Mouse (Mus musculus): ENCODE results near the gene Cd101. TPM values are rescaled to one million over a fixed set of nuclear protein-coding genes. Genes with fewer than 3 reads are reported as not detected.
A peak's percentile ranks its signal among the peaks of the same experiment; 100 is the strongest.

Cd101 gene
- polyA plus RNA-seq, 1 experiment: 0.10 TPM

GRCm38 (mm10) chr3:100963849-100964542, 65.4 kb downstream of the Cd101 start:
- H3K27ac ChIP-seq (ENCODE audit: insufficient read depth, low read length): no peak overlapping the region
- TF ChIP-seq CTCF (IDR thresholded peaks at IDR 0.05; ENCODE audit: borderline replicate concordance, insufficient read depth, low read depth, low read length): peak; percentile 51
- TF ChIP-seq POLR2A (IDR thresholded peaks at IDR 0.05; ENCODE audit: borderline replicate concordance, insufficient read depth, low read length): no peak
- H3K4me1 ChIP-seq (ENCODE audit: control insufficient read depth, insufficient read depth, low read length): no peaks in the 10 kb centered on the region
- H3K27me3 ChIP-seq (ENCODE audit: control insufficient read depth, insufficient read depth, low read length): no peaks in the 10 kb centered on the region
- DNase-seq: peak; percentile 15 to 26
- H3K4me3 ChIP-seq (replicated peaks; ENCODE audit: insufficient read depth, low read depth, low read length): no peak overlapping the region
- 77% methylated on average over 14 of the region's 14 CpGs for WGBS

- H3K4me3 ChIP-seq (replicated peaks; ENCODE audit: insufficient read depth, low read depth, low read length): no peak overlapping the region
- DNase-seq: no peak
- no peak overlapping the region for H3K27ac ChIP-seq (ENCODE audit: insufficient read depth, low read length)
- H3K27me3 ChIP-seq (ENCODE audit: control insufficient read depth, insufficient read depth, low read length): no peaks in the 10 kb centered on the region
- H3K4me1 ChIP-seq (ENCODE audit: control insufficient read depth, insufficient read depth, low read length): no peaks in the 10 kb centered on the region
- WGBS: 92% methylated on average over 7 of the region's 7 CpGs
- TF ChIP-seq POLR2A (IDR thresholded peaks at IDR 0.05; ENCODE audit: borderline replicate concordance, insufficient read depth, low read length) (no peak), CTCF (IDR thresholded peaks at IDR 0.05; ENCODE audit: borderline replicate concordance, insufficient read depth, low read depth, low read length) (no peak)
These were observed 67.9 kb downstream of the Cd101 start for GRCm38 (mm10) chr3:100961501-100961900.

DNA sequence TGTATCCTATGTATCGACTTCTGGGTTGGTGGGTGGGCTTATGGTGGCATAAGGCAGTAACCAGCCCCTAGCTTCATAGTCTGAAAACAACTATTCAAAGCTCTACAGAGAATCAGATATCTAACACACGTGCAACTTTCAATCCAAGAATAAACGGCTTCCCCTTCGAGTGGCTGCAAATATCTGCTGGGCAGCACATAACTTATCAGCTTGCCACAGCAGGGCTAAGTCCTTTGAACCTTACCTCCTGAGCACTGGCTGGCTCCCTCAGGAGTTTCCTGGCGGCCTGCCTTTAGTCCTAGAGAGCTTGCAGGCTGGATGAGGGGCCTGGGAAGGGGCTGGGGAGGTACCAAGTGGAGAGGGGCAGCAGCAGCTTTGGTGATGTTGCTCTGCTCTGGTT, 68.3 kb downstream of the Cd101 start:
- H3K4me3 ChIP-seq (replicated peaks; ENCODE audit: insufficient read depth, low read depth, low read length): no peak overlapping the region
- TF ChIP-seq POLR2A (IDR thresholded peaks at IDR 0.05; ENCODE audit: borderline replicate concordance, insufficient read depth, low read length) (no peak), CTCF (IDR thresholded peaks at IDR 0.05; ENCODE audit: borderline replicate concordance, insufficient read depth, low read depth, low read length) (no peak)
- no peaks in the 10 kb centered on the region for H3K27me3 ChIP-seq (ENCODE audit: control insufficient read depth, insufficient read depth, low read length)
- WGBS: 82% methylated on average over 5 of the region's 5 CpGs
- H3K4me1 ChIP-seq (ENCODE audit: control insufficient read depth, insufficient read depth, low read length): no peaks in the 10 kb centered on the region
- DNase-seq: no peak
- no peak overlapping the region for H3K27ac ChIP-seq (ENCODE audit: insufficient read depth, low read length)

DNA sequence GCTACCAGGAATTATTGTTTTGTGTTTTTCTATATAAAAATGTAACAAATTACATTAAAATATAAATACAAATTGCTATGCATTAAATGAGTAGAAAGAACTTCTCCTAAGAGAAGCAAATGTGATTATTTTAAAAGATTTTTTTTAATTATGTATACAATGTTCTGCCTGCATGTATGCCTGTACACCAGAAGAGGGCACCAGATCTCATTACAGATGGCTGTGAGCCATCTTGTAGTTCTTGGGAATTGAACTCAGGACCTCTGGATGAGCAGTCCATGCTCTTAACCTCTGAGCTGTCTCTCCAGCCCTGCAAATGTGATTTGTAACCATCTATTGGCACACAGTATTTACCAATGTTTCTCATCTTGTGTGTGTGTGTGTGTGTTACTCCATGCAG, 74.7 kb downstream of the Cd101 start:
- 0 out of 2 replicates have a peak, but pooled peaks cover 4% of the 10 kb centered on the region for H3K4me1 ChIP-seq (ENCODE audit: control insufficient read depth, insufficient read depth, low read length)
- H3K4me3 ChIP-seq (replicated peaks; ENCODE audit: insufficient read depth, low read depth, low read length): no peak overlapping the region
- no peak overlapping the region for H3K27ac ChIP-seq (ENCODE audit: insufficient read depth, low read length)
- no peak for DNase-seq
- TF ChIP-seq POLR2A (IDR thresholded peaks at IDR 0.05; ENCODE audit: borderline replicate concordance, insufficient read depth, low read length): no peak
- no peak for TF ChIP-seq CTCF (IDR thresholded peaks at IDR 0.05; ENCODE audit: borderline replicate concordance, insufficient read depth, low read depth, low read length)
- no peaks in the 10 kb centered on the region for H3K27me3 ChIP-seq (ENCODE audit: control insufficient read depth, insufficient read depth, low read length)

DNA sequence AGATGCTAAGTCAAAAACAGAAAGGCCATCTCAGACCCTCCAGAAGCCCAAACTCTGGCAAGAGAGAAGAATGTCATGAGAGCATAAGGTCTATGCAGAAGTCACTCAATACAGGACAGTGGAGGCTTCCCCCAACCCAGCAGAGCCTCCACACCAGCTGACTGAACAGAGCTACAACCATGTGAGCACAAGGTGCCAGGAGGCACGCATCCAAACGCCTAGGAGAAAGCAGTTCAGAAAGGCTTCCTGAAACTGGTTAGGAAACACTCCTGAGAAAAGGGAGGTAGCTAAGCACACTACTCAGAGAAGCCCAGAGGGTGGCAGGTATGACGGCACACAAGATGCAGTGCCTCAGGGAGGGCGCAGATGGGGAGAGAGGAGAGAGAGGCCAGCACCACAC, 77.8 kb downstream of the Cd101 start:
- TF ChIP-seq CTCF (IDR thresholded peaks at IDR 0.05; ENCODE audit: borderline replicate concordance, insufficient read depth, low read depth, low read length) (no peak), POLR2A (IDR thresholded peaks at IDR 0.05; ENCODE audit: borderline replicate concordance, insufficient read depth, low read length) (no peak)
- no peaks in the 10 kb centered on the region for H3K27me3 ChIP-seq (ENCODE audit: control insufficient read depth, insufficient read depth, low read length)
- peak in 1 of 2 experiments; percentile 12 for DNase-seq
- WGBS: 32% methylated on average over 4 of the region's 4 CpGs
- no peak overlapping the region for H3K4me3 ChIP-seq (replicated peaks; ENCODE audit: insufficient read depth, low read depth, low read length)
- 0 out of 2 replicates have a peak, but pooled peaks cover 4% of the 10 kb centered on the region for H3K4me1 ChIP-seq (ENCODE audit: control insufficient read depth, insufficient read depth, low read length)
- no peak overlapping the region for H3K27ac ChIP-seq (ENCODE audit: insufficient read depth, low read length)

GRCm38 (mm10) chr3:100947286-100947685, 82.1 kb downstream of the Cd101 start:
- H3K4me3 ChIP-seq (replicated peaks; ENCODE audit: insufficient read depth, low read depth, low read length): no peak overlapping the region
- whole genome bisulfite sequencing: 94% methylated on average over 8 of the region's 8 CpGs
- TF ChIP-seq POLR2A (IDR thresholded peaks at IDR 0.05; ENCODE audit: borderline replicate concordance, insufficient read depth, low read length) (no peak), CTCF (IDR thresholded peaks at IDR 0.05; ENCODE audit: borderline replicate concordance, insufficient read depth, low read depth, low read length) (no peak)
- H3K4me1 ChIP-seq (ENCODE audit: control insufficient read depth, insufficient read depth, low read length): 0 out of 2 replicates have a peak, but pooled peaks cover 4% of the 10 kb centered on the region
- H3K27ac ChIP-seq (ENCODE audit: insufficient read depth, low read length): no peak overlapping the region
- no peaks in the 10 kb centered on the region for H3K27me3 ChIP-seq (ENCODE audit: control insufficient read depth, insufficient read depth, low read length)
- no peak for DNase-seq

Other genes with a start within 250 kb of the Cd101 start
- 0.03 TPM in 1 of 2 replicates, not detected in the other for gene Vtcn1, start 204.1 kb downstream of the Cd101 start, polyA plus RNA-seq (2012; rRNA removed)
- 7.0 and 7.6 TPM in 2 replicates for gene Trim45, start 107.4 kb downstream of the Cd101 start, polyA plus RNA-seq (2012; rRNA removed)
- 2.2 TPM in 2 replicates for gene Ttf2, start 59.9 kb downstream of the Cd101 start, polyA plus RNA-seq (2012; rRNA removed)
- gene Ptgfrn, start 80.7 kb upstream of the Cd101 start, polyA plus RNA-seq (2012; rRNA removed): 4.5 and 4.6 TPM in 2 replicates